In the genomic region with DNA sequence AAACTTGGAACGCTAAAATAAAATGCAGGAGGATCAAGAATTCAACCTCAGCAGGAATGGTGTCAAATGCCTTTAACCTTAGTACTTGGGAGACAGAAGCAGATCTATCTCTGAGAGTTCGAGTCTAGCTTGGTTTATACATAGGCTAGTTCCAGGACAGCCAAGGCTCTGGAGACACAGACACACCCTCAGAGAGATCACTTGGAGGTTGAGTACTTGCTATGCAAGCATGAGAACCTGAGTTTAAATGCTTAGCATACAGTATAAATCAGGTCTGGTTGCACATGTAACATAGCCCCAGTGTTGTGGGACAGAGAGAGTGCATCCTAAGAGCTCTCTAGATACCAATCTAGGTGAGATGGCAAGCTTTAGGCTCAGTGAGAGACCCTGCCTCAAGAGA, we compare ENCODE assay signal across 23 mouse cellular contexts. TPM values are rescaled to one million over a fixed set of nuclear protein-coding genes. Genes with fewer than 3 reads are reported as not detected.
DNase-seq lines count a peak whose midpoint lies in the region; ATAC-seq and TF ChIP-seq lines count a peak whose summit lies in the region.
"Had no signal": no experiment of that assay in that cellular context is flagged by ENCODE, and none has a peak within 500 bp of the region (broad histone marks: within the 10 kb centered on the region; RNA-seq: fewer than 3 reads in every experiment).

No protein-coding gene starts in this region.

- WGBS in liver, embryonic 12.5 days (ENCODE audit: insufficient replicate concordance): 66% methylated on average over 2 of the region's 2 CpGs
- 80% methylated on average over 2 of the region's 2 CpGs for WGBS in liver, postnatal 0 days (ENCODE audit: insufficient replicate concordance)

- peak overlapping the region; percentile 73 for H3K27ac ChIP-seq in liver, embryonic 12.5 days
- no peak overlapping the region for H3K27ac ChIP-seq in liver, postnatal 0 days (ENCODE audit: low read depth)
- H3K27ac ChIP-seq: embryonic facial prominence, embryonic 12.5 days; forebrain, embryonic 10.5 days; forebrain, embryonic 15.5 days; heart, adult 2 months; hindbrain, embryonic 12.5 days had no signal

- no peak for DNase-seq in liver, postnatal 0 days
- peak; percentile 17 for DNase-seq in c-Kit-positive CD71-positive TER-119-positive erythroid progenitor cells, embryonic 14.5 days (ENCODE audit: low spot score)
- no peak for DNase-seq in ovary, adult 18-20 months (ENCODE audit: low spot score)
- DNase-seq in frontal cortex, postnatal 36 days (ENCODE audit: low spot score in 2 of 2): no peak
- DNase-seq: adrenal gland, adult 2 months; adrenal gland, postnatal 25 days; cerebellum, adult 11 months; cerebellum, adult 8-10 months; cerebellum, postnatal 14 days; gastrocnemius, postnatal 10 days; heart, adult 2 months; heart, postnatal 4 days had no signal

- peaks cover 46% of the 10 kb centered on the region for H3K4me1 ChIP-seq in liver, embryonic 12.5 days
- H3K4me1 ChIP-seq in liver, postnatal 0 days (ENCODE audit: insufficient read depth): peaks cover 8% of the 10 kb centered on the region
- H3K4me1 ChIP-seq: embryonic facial prominence, embryonic 12.5 days; forebrain, embryonic 10.5 days; forebrain, embryonic 15.5 days; hindbrain, embryonic 12.5 days had no signal

- no peak for TF ChIP-seq CTCF in liver, postnatal 0 days (IDR thresholded peaks at IDR 0.05; ENCODE audit: low read depth)

- H3K9me3 ChIP-seq in liver, embryonic 12.5 days (replicated peaks): no peaks in the 10 kb centered on the region
- no peaks in the 10 kb centered on the region for H3K9me3 ChIP-seq in liver, postnatal 0 days (ENCODE audit: low read length)
- H3K9me3 ChIP-seq: embryonic facial prominence, embryonic 12.5 days; forebrain, embryonic 10.5 days; forebrain, embryonic 15.5 days; heart, embryonic 12.5 days; hindbrain, embryonic 12.5 days had no signal

- H3K9ac ChIP-seq in liver, embryonic 12.5 days: no peak overlapping the region
- no peak overlapping the region for H3K9ac ChIP-seq in liver, postnatal 0 days (replicated peaks)
- H3K9ac ChIP-seq: embryonic facial prominence, embryonic 12.5 days; forebrain, embryonic 15.5 days; heart, embryonic 12.5 days; hindbrain, embryonic 12.5 days had no signal

- no peaks in the 10 kb centered on the region for H3K27me3 ChIP-seq in liver, embryonic 12.5 days (replicated peaks)
- no peaks in the 10 kb centered on the region for H3K27me3 ChIP-seq in liver, postnatal 0 days (ENCODE audit: insufficient read depth, low read length)
- H3K27me3 ChIP-seq: CH12.LX; embryonic facial prominence, embryonic 12.5 days; forebrain, embryonic 15.5 days; heart, embryonic 12.5 days; hindbrain, embryonic 12.5 days had no signal

- TF ChIP-seq EP300 in liver, postnatal 0 days (IDR thresholded peaks at IDR 0.05; ENCODE audit: low read depth): no peak

- H3K36me3 ChIP-seq in liver, embryonic 12.5 days: peaks cover 49% of the 10 kb centered on the region
- H3K36me3 ChIP-seq in liver, postnatal 0 days (replicated peaks; ENCODE audit: insufficient read depth, low read length): peaks cover 54% of the 10 kb centered on the region

- H3K4me3 ChIP-seq in liver, embryonic 12.5 days: no peak overlapping the region
- no peak overlapping the region for H3K4me3 ChIP-seq in liver, postnatal 0 days (ENCODE audit: low read depth, low read length)
- H3K4me3 ChIP-seq: embryonic facial prominence, embryonic 12.5 days; forebrain, embryonic 10.5 days; forebrain, embryonic 15.5 days; heart, adult 2 months; heart, embryonic 12.5 days; hindbrain, embryonic 12.5 days had no signal

- peak overlapping the region; percentile 46; the same call in 1 of the 2 replicates for H3K4me2 ChIP-seq in liver, embryonic 12.5 days
- H3K4me2 ChIP-seq in liver, postnatal 0 days (ENCODE audit: low read depth, low read length): no peak overlapping the region
- H3K4me2 ChIP-seq: embryonic facial prominence, embryonic 12.5 days; forebrain, embryonic 15.5 days; heart, embryonic 12.5 days; hindbrain, embryonic 12.5 days had no signal

- ATAC-seq in liver, embryonic 12.5 days: peak; percentile 68; the same call in 1 of the 2 replicates
- ATAC-seq in liver, postnatal 0 days: no peak
- ATAC-seq in erythroid progenitor cell, adult 5-6 weeks (replicated peaks; ENCODE audit: low FRiP score, poor library complexity, severe bottlenecking): peak; percentile 39; the same call in 1 of the 2 replicates
- ATAC-seq: forebrain, embryonic 15.5 days; hindbrain, embryonic 16.5 days; inflammation-experienced regulatory T-cells, adult 6 months had no signal

RNA-seq across cellular contexts. Expression of gene Usp50, which starts 34.1 kb away (rescaled TPM):
- polyA plus RNA-seq in liver, embryonic 12.5 days (2016; fragmentation: Nextera tagmentation; extraction: Ambion mirVana): 2.4 and 2.6 TPM in 2 replicates
- polyA plus RNA-seq in liver, postnatal 0 days (2015; fragmentation: Nextera tagmentation; extraction: Ambion mirVana): 1.6 TPM in 2 replicates
- not detected in 2 replicates for total RNA-seq in erythroid progenitor cell, adult 5-6 weeks (2015; ENCODE audit: low replicate concordance)
- 0.77 TPM in 1 of 2 replicates, not detected in the other for total RNA-seq in erythroid progenitor cell, adult 5-6 weeks (2017; ENCODE audit: low replicate concordance)
- total RNA-seq: adrenal gland, adult 2 months; adrenal gland, postnatal 25 days; gastrocnemius, postnatal 10 days; gastrocnemius, postnatal 4 days; heart, adult 2 months; heart, postnatal 4 days had no signal

RNA-seq across cellular contexts. Expression of gene Trpm7, which starts 58.6 kb away (rescaled TPM):
- polyA plus RNA-seq in liver, embryonic 12.5 days (2016; fragmentation: Nextera tagmentation; extraction: Ambion mirVana): 25.4 and 25.7 TPM in 2 replicates
- polyA plus RNA-seq in liver, postnatal 0 days (2015; fragmentation: Nextera tagmentation; extraction: Ambion mirVana): 14.3 and 17.2 TPM in 2 replicates
- 72.9 and 85.1 TPM in 2 replicates for total RNA-seq in erythroid progenitor cell, adult 5-6 weeks (2015; ENCODE audit: low replicate concordance)
- total RNA-seq in erythroid progenitor cell, adult 5-6 weeks (2017; ENCODE audit: low replicate concordance): 76.2 and 92.4 TPM in 2 replicates
